Mouse (Mus musculus) hindbrain, embryonic 14.5 days (tissue): ENCODE measurements at regions not wholly inside any gene's neighbourhood (a gene's known extent, or its start where the extent isn't known, plus 50 kb on each side); places are given as distances from the start of the nearest gene placed in this dataset.

ENCODE experiments used
- ATAC-seq: fragments of 200-750 bp; cut with Nextera tagmentation; 2 replicates; pipeline ENCODE4 v1.8.0; 2017; ENCODE audit warnings: moderate number of reproducible peaks, mild to moderate bottlenecking, moderate TSS enrichment, moderate library complexity; ENCODE audit not compliant: low FRiP score
- DNase-seq: peaks from one replicate; pipeline ENCODE4 v3.0.0-alpha.2; 2015; ENCODE audit warnings: low spot score
- H3K27ac ChIP-seq: fragments of 300-500 bp; sonication (generic); 2 replicates; pipeline ENCODE4 v1.5.1; 2014; ENCODE audit warnings: mild to moderate bottlenecking, moderate library complexity
- H3K27me3 ChIP-seq: fragments of 300-500 bp; sonication (generic); 2 replicates; pipeline ENCODE4 v1.6.1; 2014; ENCODE audit warnings: mild to moderate bottlenecking, low read length, mixed read lengths; ENCODE audit not compliant: control insufficient read depth, insufficient read depth
- H3K36me3 ChIP-seq: fragments of 300-500 bp; sonication (generic); replicated peaks from 2 replicates; pipeline ENCODE4 v1.6.1; 2014; ENCODE audit not compliant: control insufficient read depth, insufficient read depth
- H3K4me1 ChIP-seq: fragments of 300-500 bp; sonication (generic); replicated peaks from 2 replicates; pipeline ENCODE4 v1.6.1; 2014; ENCODE audit warnings: antibody characterized with exemption, low read length, mixed read lengths; ENCODE audit not compliant: control insufficient read depth, insufficient read depth
- H3K4me2 ChIP-seq: fragments of 300-500 bp; sonication (generic); replicated peaks from 2 replicates; pipeline ENCODE4 v1.6.1; 2014; ENCODE audit warnings: mild to moderate bottlenecking, moderate library complexity
- H3K4me3 ChIP-seq: fragments of 300-500 bp; sonication (generic); replicated peaks from 2 replicates; pipeline ENCODE4 v1.5.1; 2014; ENCODE audit warnings: mild to moderate bottlenecking, low read length
- H3K9ac ChIP-seq: fragments of 300-500 bp; sonication (generic); 2 replicates; pipeline ENCODE4 v1.6.1; 2014
- H3K9me3 ChIP-seq: fragments of 300-500 bp; sonication (generic); 2 replicates; pipeline ENCODE4 v1.6.1; 2016; ENCODE audit warnings: low read length; ENCODE audit not compliant: control insufficient read depth
- WGBS: fragments of 180-500 bp; shearing (Covaris S2); extraction: QIAGEN DNeasy Blood & Tissue Kit; methylation state at CpG from one replicate; pipeline ENCODE4 v1.1.7; 2014; 5-methylcytosine and 5-hydroxymethylcytosine counted together

DNA sequence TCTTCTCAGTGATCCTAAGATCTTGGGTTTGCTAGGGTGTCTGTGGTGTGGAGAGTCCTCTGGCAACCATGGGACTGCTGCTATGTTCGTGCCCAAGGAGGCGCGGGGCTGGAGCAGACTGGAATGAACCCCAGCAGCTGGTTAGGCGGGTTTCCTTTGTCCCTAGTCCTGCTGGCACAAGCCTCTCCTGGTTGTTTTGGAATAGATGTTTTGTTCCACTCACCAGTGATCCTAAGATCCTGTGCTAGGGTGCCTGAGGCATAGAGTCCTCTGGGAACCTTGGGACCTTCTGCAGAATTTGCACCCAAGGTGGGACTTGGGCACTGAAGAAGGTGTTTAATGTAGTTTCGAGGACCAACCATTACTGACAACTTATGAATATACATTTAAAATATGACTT lies 1205.9 kb upstream of the Gm8797 start:
- DNase-seq (no peak), ATAC-seq (no peak)
- Histone ChIP-seq H3K4me3 (no peak overlapping the region), H3K4me1 (no peaks in the 10 kb centered on the region), H3K27ac (no peak overlapping the region), H3K4me2 (no peak overlapping the region), H3K9ac (no peak overlapping the region), H3K36me3 (no peaks in the 10 kb centered on the region), H3K27me3 (no peaks in the 10 kb centered on the region), H3K9me3 (no peaks in the 10 kb centered on the region)
- WGBS = 85% methylated on average over 5 of the region's 5 CpGs

DNA sequence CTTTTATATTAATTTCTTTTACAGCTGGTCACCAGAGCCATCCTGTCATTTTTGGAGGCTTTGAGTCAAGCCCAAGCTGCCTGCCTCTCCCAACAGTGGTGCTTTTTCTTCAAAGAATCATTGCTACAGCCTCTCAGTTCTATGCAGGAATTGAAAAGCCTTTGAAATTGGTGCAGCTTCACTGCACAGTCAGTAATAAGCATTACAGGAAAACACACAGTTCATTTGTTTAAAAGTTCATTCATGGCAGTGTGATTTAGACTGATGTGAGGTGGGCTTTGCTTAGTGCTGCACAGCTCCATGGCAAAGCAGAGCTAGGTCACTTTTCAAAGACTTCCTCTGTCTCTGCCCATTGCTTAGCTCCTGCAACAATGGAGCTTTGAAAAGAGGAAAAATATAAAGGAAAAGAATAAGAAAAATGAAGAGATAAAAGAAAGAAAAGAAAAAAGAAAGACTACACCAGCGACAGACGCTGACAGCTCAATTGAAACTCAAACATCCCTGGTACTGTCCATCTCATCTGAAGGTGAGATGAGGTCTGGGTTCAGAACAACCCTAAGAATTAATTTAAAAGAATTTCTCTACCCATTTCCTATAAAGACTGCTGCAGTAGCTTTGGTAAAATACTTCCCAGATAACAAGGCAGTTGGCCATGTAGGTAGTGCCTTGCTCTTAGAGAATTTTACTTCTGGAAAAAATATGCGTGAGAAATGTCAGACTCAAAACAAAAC lies 1204.3 kb upstream of the Gm8797 start:
- Histone ChIP-seq H3K4me2 (no peak overlapping the region), H3K9ac (no peak overlapping the region), H3K4me1 (no peaks in the 10 kb centered on the region), H3K36me3 (no peaks in the 10 kb centered on the region), H3K27ac (no peak overlapping the region), H3K27me3 (no peaks in the 10 kb centered on the region), H3K9me3 (no peaks in the 10 kb centered on the region), H3K4me3 (no peak overlapping the region)
- 37% methylated on average over 3 of the region's 3 CpGs for WGBS
- no peak for DNase-seq
- ATAC-seq = peak; percentile 62; the same call in 1 of the 2 replicates

DNA sequence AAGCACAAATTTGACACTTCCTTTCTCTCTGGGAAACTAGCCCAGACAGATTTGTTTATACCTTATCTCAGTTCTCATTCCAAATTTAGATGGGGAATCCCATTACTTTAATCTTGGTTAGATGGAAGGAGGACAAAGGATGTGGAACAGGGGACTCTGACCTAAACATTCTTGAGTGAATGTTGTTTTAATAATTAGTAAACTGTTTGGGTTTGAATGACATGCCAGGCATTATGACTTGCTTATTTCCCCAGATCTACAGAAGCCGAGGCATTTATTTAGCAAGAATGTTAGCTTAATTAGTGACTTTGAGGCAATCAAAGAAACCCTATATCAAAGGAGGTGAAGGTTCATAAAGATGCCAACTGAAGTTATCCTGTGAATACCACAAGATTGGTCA lies 1189.9 kb upstream of the Gm8797 start:
- DNase-seq = no peak
- no peak overlapping the region for H3K27ac ChIP-seq
- no peak overlapping the region for H3K9ac ChIP-seq
- no peak overlapping the region for H3K4me3 ChIP-seq
- no peaks in the 10 kb centered on the region for H3K36me3 ChIP-seq
- no peaks in the 10 kb centered on the region for H3K9me3 ChIP-seq
- H3K4me1 ChIP-seq = no peaks in the 10 kb centered on the region
- H3K4me2 ChIP-seq = no peak overlapping the region
- no peak for ATAC-seq
- H3K27me3 ChIP-seq = no peaks in the 10 kb centered on the region
- 80% methylated on average over 1 of the region's 1 CpGs for WGBS

DNA sequence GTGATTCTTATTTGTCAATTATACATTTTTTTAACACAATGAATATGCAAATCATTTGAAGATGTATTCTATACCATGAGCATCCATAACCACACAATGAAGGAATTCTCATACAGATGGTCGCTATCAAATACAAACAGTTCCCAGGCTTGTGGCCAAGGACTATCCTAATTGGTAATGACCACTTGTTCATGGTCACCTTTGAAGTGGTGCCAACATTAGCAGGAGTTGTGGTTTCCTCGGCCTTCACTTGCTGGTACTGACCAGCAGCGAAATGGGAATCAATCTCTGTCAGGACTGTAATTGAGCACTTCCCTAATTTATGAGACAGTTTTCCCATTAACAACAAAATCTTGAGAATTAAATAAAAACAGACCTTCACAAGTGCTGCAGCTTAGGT lies 1168.1 kb upstream of the Gm8797 start:
- ATAC-seq = no peak
- DNase-seq = no peak
- H3K4me3 ChIP-seq = no peak overlapping the region
- WGBS = 76% methylated on average over 3 of the region's 3 CpGs
- H3K27ac ChIP-seq = no peak overlapping the region
- H3K4me2 ChIP-seq = no peak overlapping the region
- no peaks in the 10 kb centered on the region for H3K9me3 ChIP-seq
- H3K36me3 ChIP-seq = no peaks in the 10 kb centered on the region
- no peak overlapping the region for H3K9ac ChIP-seq
- H3K27me3 ChIP-seq = no peaks in the 10 kb centered on the region
- no peaks in the 10 kb centered on the region for H3K4me1 ChIP-seq

DNA sequence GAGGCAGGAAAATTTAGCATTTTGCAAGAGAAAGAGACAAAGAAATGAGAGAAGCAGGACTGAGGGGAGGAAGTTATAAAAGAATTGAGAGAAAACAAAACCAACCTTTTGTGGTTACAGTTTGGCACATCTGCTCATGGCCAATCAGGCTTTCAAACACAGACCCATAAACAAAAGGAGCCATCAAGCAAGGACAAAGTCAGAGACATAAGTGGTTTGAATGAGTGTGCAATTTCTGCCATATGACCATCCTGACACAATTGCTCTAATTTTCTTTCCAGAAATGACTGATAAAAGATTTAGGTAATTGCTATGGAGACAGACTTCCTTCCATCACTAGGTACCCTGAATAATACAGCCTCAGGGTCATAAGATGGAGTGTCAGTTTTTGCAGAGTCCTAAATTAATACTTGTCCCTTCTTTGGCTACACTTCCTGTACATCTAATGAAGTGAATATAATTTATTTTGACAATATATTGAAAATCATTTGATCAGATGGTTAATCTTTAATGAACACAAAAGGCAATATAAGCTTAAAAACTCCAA lies 1156.6 kb upstream of the Gm8797 start:
- Histone ChIP-seq H3K4me1 (no peaks in the 10 kb centered on the region), H3K36me3 (no peaks in the 10 kb centered on the region), H3K27me3 (no peaks in the 10 kb centered on the region), H3K9me3 (no peaks in the 10 kb centered on the region), H3K4me3 (no peak overlapping the region), H3K9ac (no peak overlapping the region), H3K4me2 (no peak overlapping the region), H3K27ac (no peak overlapping the region)
- no peak for ATAC-seq
- no peak for DNase-seq

DNA sequence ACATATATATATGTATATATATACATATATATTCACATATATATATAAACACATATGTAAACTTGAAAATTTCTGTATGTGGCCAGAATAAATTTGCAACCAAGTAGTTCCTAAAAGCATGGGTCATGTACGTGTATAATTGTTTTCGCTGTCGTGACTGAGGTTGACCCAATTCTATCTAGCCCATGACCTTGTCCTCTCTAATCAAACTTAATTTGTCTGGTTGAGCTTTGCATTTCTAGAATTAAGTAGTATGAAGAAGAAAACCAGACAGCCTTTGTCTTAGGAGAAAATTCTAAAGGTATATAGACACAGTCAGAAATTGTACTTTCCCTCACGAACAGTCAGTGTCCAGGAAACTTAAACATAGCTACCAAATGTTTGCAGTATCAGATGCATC lies 1156.1 kb upstream of the Gm8797 start:
- ATAC-seq (no peak), DNase-seq (no peak)
- Histone ChIP-seq H3K9me3 (no peaks in the 10 kb centered on the region), H3K9ac (no peak overlapping the region), H3K4me3 (no peak overlapping the region), H3K4me2 (no peak overlapping the region), H3K27ac (no peak overlapping the region), H3K4me1 (no peaks in the 10 kb centered on the region), H3K36me3 (no peaks in the 10 kb centered on the region), H3K27me3 (no peaks in the 10 kb centered on the region)
- 74% methylated on average over 4 of the region's 4 CpGs for WGBS
